In the genomic region with DNA sequence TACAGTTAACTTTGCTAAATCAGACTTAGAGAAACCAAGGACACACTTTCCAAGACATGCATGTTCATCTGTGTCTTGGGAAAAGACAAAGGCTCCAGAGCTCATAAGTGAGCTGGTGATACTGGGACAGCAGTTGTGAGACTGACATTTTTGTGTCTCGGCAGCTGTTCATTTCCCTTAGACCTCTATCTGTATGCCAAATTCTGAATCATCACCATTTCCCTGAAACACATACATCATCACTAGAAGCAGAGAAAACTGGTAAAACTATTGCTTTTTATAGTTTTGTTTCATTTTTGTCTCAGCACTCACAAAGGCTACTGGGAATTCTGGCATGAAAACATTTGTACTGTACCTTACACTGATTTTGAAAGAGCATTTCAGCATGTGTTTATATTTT, we compare ENCODE assay signal across 23 mouse cellular contexts.
DNase-seq lines count a peak whose midpoint lies in the region; ATAC-seq and TF ChIP-seq lines count a peak whose summit lies in the region.
"Had no signal": no experiment of that assay in that cellular context is flagged by ENCODE, and none has a peak within 500 bp of the region (broad histone marks: within the 10 kb centered on the region; RNA-seq: fewer than 3 reads in every experiment).

No protein-coding gene starts in this region.

- H3K4me1 ChIP-seq in lung, embryonic 15.5 days, result peaks cover 12% of the 10 kb centered on the region
- no peaks in the 10 kb centered on the region for H3K4me1 ChIP-seq in lung, adult 2 months (ENCODE audit: control insufficient read depth, insufficient read depth, low read length)
- H3K4me1 ChIP-seq in embryonic facial prominence, embryonic 14.5 days (ENCODE audit: control insufficient read depth, insufficient read depth, low read length), result peaks cover 8% of the 10 kb centered on the region
- no peaks in the 10 kb centered on the region for H3K4me1 ChIP-seq in hindbrain, embryonic 16.5 days (ENCODE audit: control insufficient read depth, insufficient read depth, low read depth, low read length)
- H3K4me1 ChIP-seq: embryonic facial prominence, embryonic 15.5 days; hindbrain, embryonic 12.5 days; midbrain, embryonic 13.5 days had no signal

- H3K4me2 ChIP-seq in lung, embryonic 15.5 days, result no peak overlapping the region
- 0 out of 2 replicates have a peak overlapping the region, but pooled peaks have one; percentile 15 for H3K4me2 ChIP-seq in embryonic facial prominence, embryonic 14.5 days (ENCODE audit: low read depth, low read length)
- H3K4me2 ChIP-seq in hindbrain, embryonic 16.5 days (ENCODE audit: low read length), result no peak overlapping the region
- H3K4me2 ChIP-seq: embryonic facial prominence, embryonic 15.5 days; forebrain, embryonic 13.5 days; hindbrain, embryonic 12.5 days; midbrain, embryonic 13.5 days had no signal

- ATAC-seq in frontal cortex, adult (ENCODE audit: low TSS enrichment), result peak; percentile 99
- ATAC-seq in lung, embryonic 15.5 days (ENCODE audit: borderline replicate concordance, extremely low read depth, low FRiP score, low TSS enrichment), result no peak; the same call in 1 of the 2 replicates
- ATAC-seq in embryonic facial prominence, embryonic 14.5 days (ENCODE audit: low read depth), result peak; percentile 30; the same call in 1 of the 2 replicates
- ATAC-seq in hindbrain, embryonic 16.5 days, result no peak
- ATAC-seq: activated CD4-positive, CD25-positive, alpha-beta regulatory T cell, adult 4 months; midbrain, embryonic 13.5 days; Patski had no signal

- H3K9me3 ChIP-seq in lung, embryonic 15.5 days, result no peaks in the 10 kb centered on the region
- H3K9me3 ChIP-seq in embryonic facial prominence, embryonic 14.5 days (ENCODE audit: control insufficient read depth, low read length), result no peaks in the 10 kb centered on the region
- no peaks in the 10 kb centered on the region for H3K9me3 ChIP-seq in hindbrain, embryonic 16.5 days (ENCODE audit: control insufficient read depth, low read length)
- H3K9me3 ChIP-seq: embryonic facial prominence, embryonic 15.5 days; forebrain, embryonic 13.5 days; hindbrain, embryonic 12.5 days; midbrain, embryonic 13.5 days had no signal

- DNase-seq in frontal cortex, postnatal 14 days (ENCODE audit: low spot score in 2 of 2), result no peak
- no peak for DNase-seq in lung, adult 2 months
- DNase-seq in 3T3-L1 (ENCODE audit: low read depth, low spot score), result peak; percentile 2
- peak; percentile 28 for DNase-seq in embryonic facial prominence, embryonic 14.5 days (ENCODE audit: low spot score)
- DNase-seq: adrenal gland, postnatal 14 days; B cell, adult 2 months; cerebellum, adult 2 months; gastrocnemius, adult 2 months; heart, postnatal 10 days; kidney, adult 9 months; kidney, postnatal 36 days; layer of hippocampus, postnatal 36 days; thymus, postnatal 25 days had no signal

- 47% methylated on average over 1 of the region's 1 CpGs for WGBS in lung, embryonic 15.5 days
- 43% methylated on average over 1 of the region's 1 CpGs for WGBS in lung, adult 2 months
- WGBS in embryonic facial prominence, embryonic 14.5 days, result 42% methylated on average over 1 of the region's 1 CpGs
- 59% methylated on average over 1 of the region's 1 CpGs for WGBS in hindbrain, embryonic 16.5 days

- H3K4me3 ChIP-seq in lung, embryonic 15.5 days, result no peak overlapping the region
- no peak overlapping the region for H3K4me3 ChIP-seq in lung, adult 2 months (replicated peaks; ENCODE audit: extremely low read depth, low read depth, low read length)
- no peak overlapping the region for H3K4me3 ChIP-seq in embryonic facial prominence, embryonic 14.5 days (ENCODE audit: low read depth, low read length)
- no peak overlapping the region for H3K4me3 ChIP-seq in hindbrain, embryonic 16.5 days (ENCODE audit: low read length)
- H3K4me3 ChIP-seq: embryonic facial prominence, embryonic 15.5 days; forebrain, embryonic 13.5 days; gastrocnemius, adult 2 months; hindbrain, embryonic 12.5 days; midbrain, embryonic 13.5 days had no signal

- no peaks in the 10 kb centered on the region for H3K27me3 ChIP-seq in lung, embryonic 15.5 days
- H3K27me3 ChIP-seq in embryonic facial prominence, embryonic 14.5 days (replicated peaks; ENCODE audit: control insufficient read depth, insufficient read depth, low read length), result no peaks in the 10 kb centered on the region
- H3K27me3 ChIP-seq in hindbrain, embryonic 16.5 days (replicated peaks; ENCODE audit: control insufficient read depth, insufficient read depth, low read length), result no peaks in the 10 kb centered on the region
- H3K27me3 ChIP-seq: embryonic facial prominence, embryonic 15.5 days; forebrain, embryonic 13.5 days; hindbrain, embryonic 12.5 days; midbrain, embryonic 13.5 days had no signal

- no peak for TF ChIP-seq POLR2A in lung, adult 2 months (IDR thresholded peaks at IDR 0.05; ENCODE audit: borderline replicate concordance, extremely low read depth, low read depth, low read length)

- H3K36me3 ChIP-seq in lung, embryonic 15.5 days, result no peaks in the 10 kb centered on the region
- no peaks in the 10 kb centered on the region for H3K36me3 ChIP-seq in embryonic facial prominence, embryonic 14.5 days (ENCODE audit: control insufficient read depth, insufficient read depth, low read length)
- no peaks in the 10 kb centered on the region for H3K36me3 ChIP-seq in hindbrain, embryonic 16.5 days (ENCODE audit: control insufficient read depth, insufficient read depth, low read length)
- H3K36me3 ChIP-seq: embryonic facial prominence, embryonic 15.5 days; hindbrain, embryonic 12.5 days; midbrain, embryonic 13.5 days had no signal

- no peak overlapping the region for H3K9ac ChIP-seq in lung, embryonic 15.5 days
- no peak overlapping the region for H3K9ac ChIP-seq in embryonic facial prominence, embryonic 14.5 days (ENCODE audit: low read depth, low read length)
- no peak overlapping the region for H3K9ac ChIP-seq in hindbrain, embryonic 16.5 days (ENCODE audit: low read depth, low read length)
- H3K9ac ChIP-seq: embryonic facial prominence, embryonic 15.5 days; forebrain, embryonic 13.5 days; hindbrain, embryonic 12.5 days; liver, embryonic 14.5 days; midbrain, embryonic 13.5 days had no signal

- H3K27ac ChIP-seq in lung, embryonic 15.5 days, result peak overlapping the region; percentile 45; the same call in 1 of the 2 replicates
- 0 out of 2 replicates have a peak overlapping the region, but pooled peaks have one; percentile 17 for H3K27ac ChIP-seq in embryonic facial prominence, embryonic 14.5 days (replicated peaks; ENCODE audit: low read depth, low read length)
- H3K27ac ChIP-seq in hindbrain, embryonic 16.5 days (ENCODE audit: low read depth, low read length), result no peak overlapping the region
- H3K27ac ChIP-seq: embryonic facial prominence, embryonic 15.5 days; forebrain, embryonic 13.5 days; gastrocnemius, adult 2 months; hindbrain, embryonic 12.5 days; liver, embryonic 14.5 days; midbrain, embryonic 13.5 days had no signal

- TF ChIP-seq CTCF in lung, adult 2 months (IDR thresholded peaks at IDR 0.05; ENCODE audit: insufficient read depth, low read length), result no peak

Comparison
In these comparisons a context has a peak if more than half of its experiments do, and no peak if none do; other contexts are left out.
1. ATAC-seq: peak in frontal cortex, adult (single experiment) and embryonic facial prominence, embryonic 14.5 days (single experiment); none in lung, embryonic 15.5 days (single experiment) and hindbrain, embryonic 16.5 days (single experiment).
2. DNase-seq: peak in 3T3-L1 (single experiment) and embryonic facial prominence, embryonic 14.5 days (single experiment); none in frontal cortex, postnatal 14 days (0 of 2) and lung, adult 2 months (single experiment).